Mouse (Mus musculus): ENCODE data around the gene Ssna1. TPM values are rescaled to one million over a fixed set of nuclear protein-coding genes. Genes with fewer than 3 reads are reported as not detected.

The Ssna1 gene
- total RNA-seq, 2 experiments from 2014 or later = 62.5 to 66.2 TPM

- peak; percentile 71 to 77 for DNase-seq (ENCODE audit: low spot score in 2 of 2)
Observed at GRCm38 (mm10) chr2:25290101-25290815, 18.0 kb upstream of the Ssna1 start.

DNA sequence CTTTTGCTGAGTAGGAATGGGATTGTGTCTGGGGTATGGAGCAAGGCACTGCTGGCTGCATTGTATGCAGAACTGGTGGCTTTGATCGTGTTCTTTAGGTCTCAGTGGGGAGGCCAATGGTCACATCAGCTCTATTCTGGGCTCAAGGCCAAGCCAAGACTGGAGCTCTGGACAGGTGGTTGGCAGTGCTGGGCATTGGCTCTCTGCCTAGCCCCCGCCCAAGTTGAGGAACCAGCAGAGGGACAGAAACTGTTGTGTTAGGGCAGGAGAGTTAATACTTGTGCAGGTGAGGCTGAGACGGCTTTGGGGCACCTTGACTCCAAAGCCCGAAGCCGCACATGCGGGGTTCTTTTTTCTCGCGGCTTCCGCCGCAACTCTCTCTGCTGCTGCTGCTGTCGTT lies 17.4 kb upstream of the Ssna1 start, which contains the start of gene Lrrc26:
Gene Lrrc26 (plus strand): TSS at position 265 of the 400 bp plus-strand sequence.
- DNase-seq (ENCODE audit: low spot score in 2 of 2) = no peak

- no peak for DNase-seq (ENCODE audit: low spot score in 2 of 2)
Observed at GRCm38 (mm10) chr2:25288734-25289345, 16.6 kb upstream of the Ssna1 start.

- no peak for DNase-seq (ENCODE audit: low spot score in 2 of 2)
Observed at GRCm38 (mm10) chr2:25287927-25288649, 15.8 kb upstream of the Ssna1 start, which contains the start of gene Tmem210. Gene Tmem210 (plus strand): TSS chr2:25288145.

DNA sequence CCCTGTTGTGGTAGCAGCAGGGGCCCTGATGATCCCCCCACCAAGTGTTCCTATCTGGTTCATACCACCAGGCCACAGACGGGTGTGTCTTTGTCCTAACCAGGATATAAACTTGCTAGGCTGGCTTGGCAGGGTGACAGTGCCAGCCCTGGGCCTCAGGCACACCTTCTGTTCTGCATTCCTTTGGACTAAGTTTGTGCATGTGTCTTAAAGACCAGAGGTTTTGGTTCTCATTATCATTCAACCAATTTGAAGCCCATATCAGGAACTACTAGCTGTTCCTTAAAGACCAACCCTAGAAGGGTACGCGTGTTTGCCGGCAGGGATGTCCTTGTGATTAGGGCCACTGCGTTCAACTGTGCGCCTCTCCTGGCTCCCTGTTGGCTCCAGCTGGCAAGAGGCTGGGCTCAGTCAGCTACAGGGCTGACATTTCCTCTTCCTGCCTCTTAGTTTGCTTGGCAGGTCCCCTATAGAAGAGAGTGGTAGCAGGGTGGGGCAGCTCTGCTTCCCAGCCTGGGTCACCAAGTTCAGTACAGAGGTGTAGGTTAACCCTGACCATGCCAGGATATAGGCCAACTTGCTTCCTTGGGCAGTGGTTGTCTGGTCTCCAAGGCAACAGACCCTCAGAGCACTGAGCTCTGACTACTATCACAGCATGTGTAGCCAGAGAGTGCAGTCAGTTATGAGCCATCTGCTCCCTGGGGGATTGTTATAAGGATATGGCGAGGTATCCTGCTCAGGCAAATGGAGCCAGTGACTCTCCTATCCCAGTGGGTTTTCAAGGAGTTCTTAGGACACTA lies 14.8 kb upstream of the Ssna1 start:
- peak in 1 of 2 experiments; percentile 69 for DNase-seq (ENCODE audit: low spot score in 2 of 2)

GRCm38 (mm10) chr2:25286314-25286713 lies 14.1 kb upstream of the Ssna1 start:
- DNase-seq (ENCODE audit: low spot score in 2 of 2) = no peak

DNA sequence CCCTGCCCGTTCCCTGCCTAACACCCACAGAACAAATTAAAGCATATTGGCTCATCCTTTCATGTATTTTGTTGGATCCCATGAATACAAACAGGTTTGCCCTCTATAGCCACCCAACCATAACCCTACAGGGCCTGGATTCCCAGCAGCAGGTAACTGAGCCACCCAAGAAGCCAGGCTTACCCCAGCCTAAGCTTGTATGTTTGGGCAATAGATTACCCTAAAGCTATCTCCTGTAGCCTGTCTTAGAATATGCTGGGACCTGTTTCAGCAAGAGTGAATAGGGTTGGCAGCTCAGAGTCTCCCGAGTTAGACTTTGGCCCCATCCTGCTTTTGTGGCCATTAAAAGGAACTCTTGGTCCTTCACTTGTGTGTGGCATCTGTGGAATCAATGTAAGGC lies 13.3 kb upstream of the Ssna1 start:
- no peak for DNase-seq (ENCODE audit: low spot score in 2 of 2)

- DNase-seq (ENCODE audit: low spot score in 2 of 2) = peak; percentile 65 to 90
Observed at GRCm38 (mm10) chr2:25278928-25279882, 7.0 kb upstream of the Ssna1 start.

GRCm38 (mm10) chr2:25273010-25273409 lies 772 bp upstream of the Ssna1 start:
- DNase-seq (ENCODE audit: low spot score in 2 of 2) = no peak

GRCm38 (mm10) chr2:25272515-25272914 lies 277 bp upstream of the Ssna1 start:
- no peak for DNase-seq (ENCODE audit: low spot score in 2 of 2)

DNA sequence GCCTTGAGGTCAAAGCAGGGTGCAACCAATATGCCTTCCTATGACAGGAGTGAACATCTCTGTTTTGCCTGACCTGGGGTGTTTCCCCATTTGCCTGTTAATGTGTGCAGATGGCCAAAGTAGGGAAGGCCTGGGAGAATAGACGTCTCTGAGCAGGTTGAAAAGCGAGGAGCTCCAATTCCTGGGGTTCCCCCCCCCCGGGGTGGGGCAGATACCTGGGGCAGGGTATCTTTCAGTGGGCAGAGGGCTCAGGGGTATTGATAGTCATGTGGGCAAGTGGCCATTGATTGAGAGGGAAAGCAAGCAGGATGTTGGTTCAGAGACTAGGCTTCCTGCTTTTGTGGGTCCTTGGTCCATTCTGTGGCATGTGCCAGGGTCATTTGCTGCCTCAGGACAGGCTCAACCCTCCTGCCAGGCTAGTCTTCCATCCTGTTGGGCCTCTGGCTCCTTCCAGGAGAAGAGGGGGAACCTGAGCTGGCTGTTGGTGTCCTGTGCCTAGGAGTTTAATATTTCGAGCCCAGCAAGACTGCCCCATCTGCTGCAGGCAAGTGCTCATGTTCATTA lies 4.4 kb downstream of the Ssna1 start:
- DNase-seq (ENCODE audit: low spot score in 2 of 2) = no peak

DNA sequence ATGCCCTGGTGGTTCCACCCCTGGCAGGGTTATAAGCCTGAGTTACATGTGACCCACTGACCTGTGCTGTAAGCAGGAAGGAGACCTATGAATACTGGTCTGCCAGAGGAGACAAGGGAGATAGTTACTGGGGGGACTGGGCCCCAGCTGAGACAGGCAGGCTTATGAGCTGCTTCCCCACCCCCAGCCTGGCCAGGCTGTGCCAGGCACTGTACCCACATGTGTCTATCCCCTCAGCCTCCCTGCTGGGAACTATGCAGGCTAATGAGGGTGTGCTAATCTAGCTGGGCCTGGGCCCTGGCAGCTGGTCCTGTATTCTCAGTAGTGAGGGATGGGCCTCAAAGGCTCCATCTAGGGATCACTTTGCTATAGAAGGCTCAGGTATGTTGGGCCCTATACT lies 5.0 kb downstream of the Ssna1 start:
- no peak for DNase-seq (ENCODE audit: low spot score in 2 of 2)

GRCm38 (mm10) chr2:25266720-25267119 lies 5.5 kb downstream of the Ssna1 start:
- DNase-seq (ENCODE audit: low spot score in 2 of 2) = peak in 1 of 2 experiments; percentile 78

DNA sequence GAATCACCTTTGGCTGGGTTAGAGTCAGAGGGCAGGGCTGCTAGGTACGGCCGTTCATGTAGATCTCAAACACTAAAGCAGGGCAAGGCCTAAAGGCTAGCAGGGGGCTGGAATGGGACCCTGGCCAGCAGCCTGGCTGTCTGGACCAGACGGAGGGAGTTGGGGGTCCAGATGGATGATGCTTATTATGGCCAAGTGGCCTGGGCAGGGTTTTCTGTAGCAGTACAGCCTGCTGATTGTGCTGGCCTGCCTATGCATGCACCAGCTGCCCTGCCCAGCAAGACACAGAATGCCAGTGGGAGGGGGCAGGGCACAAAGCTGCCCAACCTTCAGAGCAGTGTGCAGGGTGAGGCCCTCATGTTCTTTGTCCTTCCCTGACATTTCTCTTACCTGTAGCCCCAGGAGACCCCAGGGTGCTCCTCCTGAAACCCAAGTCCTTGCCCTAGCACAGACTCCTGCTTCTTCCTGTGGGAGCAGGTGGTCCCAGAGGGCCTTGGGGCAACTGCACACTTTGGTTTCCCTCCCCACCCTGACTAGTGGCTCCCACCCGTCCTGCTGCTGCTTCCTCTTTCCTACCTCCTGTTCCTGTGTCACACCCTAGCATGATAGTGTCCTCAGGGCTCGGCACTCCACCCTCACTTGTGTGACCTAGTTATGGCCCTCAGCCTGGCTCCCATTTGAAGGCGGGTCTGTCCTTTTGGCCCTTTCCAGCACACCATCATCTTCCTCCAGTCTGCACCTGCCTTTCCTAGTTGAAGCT lies 6.2 kb downstream of the Ssna1 start:
- DNase-seq (ENCODE audit: low spot score in 2 of 2) = peak in 1 of 2 experiments; percentile 47

GRCm38 (mm10) chr2:25264851-25265250 lies 7.4 kb downstream of the Ssna1 start:
- no peak for DNase-seq (ENCODE audit: low spot score in 2 of 2)

- no peak for DNase-seq (ENCODE audit: low spot score in 2 of 2)
Observed at GRCm38 (mm10) chr2:25264286-25264660, 8.0 kb downstream of the Ssna1 start.

DNA sequence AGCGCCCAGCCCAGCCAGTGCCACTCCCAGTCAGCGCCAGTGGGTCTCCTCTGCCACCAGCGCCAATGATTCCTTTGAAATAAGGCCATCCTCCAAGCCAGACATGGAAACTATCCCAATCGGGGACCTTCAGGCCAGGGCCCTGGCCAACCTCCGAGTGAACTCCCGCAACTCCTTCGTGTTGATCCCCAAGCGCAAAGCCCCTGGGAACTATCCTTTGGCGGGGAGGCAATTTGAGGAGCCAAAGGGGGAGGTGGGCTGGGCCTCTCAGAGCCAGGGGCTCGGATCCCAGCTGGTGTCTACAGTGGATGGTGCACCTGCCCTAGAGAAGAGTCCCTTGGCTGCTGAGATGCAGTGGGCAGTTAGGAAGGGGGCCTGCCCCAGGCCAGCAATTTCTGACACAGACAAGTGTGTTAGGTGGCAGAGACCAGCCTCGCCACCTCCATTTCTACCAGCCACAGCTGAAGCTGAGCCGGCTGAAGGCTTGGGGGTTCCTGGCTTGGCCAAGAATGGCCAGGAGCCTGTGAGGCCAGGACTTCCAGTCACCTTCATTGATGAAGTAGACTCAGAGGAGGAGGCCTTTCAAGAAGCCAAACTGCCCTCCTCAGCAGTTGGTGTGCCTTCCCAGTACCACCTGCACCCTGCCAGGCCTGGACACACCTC lies 8.5 kb downstream of the Ssna1 start:
- DNase-seq (ENCODE audit: low spot score in 2 of 2) = no peak

Data from layer of hippocampus, adult 18-20 months (tissue).